9 mouse cellular contexts compared by ENCODE assay signal in the genomic region with DNA sequence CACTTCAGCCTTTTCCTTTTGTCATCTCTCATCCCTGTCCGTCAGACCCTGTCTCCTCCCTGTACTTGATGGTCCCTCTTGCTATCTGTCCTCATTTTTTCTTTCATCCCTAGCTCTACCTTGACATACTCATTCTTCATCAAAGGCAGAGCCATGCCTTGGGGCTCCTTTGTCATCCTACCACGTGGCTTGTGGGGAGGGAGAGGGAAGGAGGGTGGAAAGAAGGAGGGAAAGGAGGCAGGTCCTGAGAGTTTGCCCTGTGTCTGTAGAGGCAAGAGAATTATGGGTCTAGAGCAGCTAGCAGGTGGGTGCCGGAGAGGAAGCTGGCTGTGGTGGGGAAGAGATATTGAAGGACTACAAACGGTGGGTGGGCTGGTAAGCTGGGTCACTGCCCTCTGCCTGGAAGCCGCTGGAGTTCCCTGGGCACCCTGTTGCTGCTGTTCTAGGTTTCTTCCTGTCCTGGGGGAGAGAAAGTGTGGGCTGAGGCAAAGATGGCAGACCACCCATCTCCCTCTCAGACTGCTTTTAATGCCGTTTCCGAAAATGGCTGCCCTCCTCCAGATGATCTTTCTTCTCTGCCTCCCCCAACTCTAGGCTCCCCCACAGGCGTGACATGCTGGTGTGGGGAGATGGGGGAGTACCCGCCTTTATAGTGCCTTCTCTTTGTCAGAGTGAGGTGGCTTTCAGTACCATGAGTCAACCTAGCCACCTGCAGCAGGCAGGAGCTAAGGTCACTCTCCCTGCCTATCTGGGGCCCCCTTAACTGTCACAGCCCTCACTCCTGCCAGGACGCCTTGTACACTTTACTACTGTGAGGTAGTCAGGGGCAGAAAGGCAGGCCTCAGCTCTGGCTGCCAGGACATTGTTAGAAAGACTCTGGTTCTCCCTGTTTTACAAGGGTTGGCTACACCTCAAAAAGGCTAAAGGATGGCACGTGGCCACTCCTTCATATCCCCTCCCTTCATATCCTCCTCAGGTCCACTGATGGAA. TPM values are rescaled to one million over a fixed set of nuclear protein-coding genes. Genes with fewer than 3 reads are reported as not detected.
DNase-seq lines count a peak whose midpoint lies in the region; ATAC-seq lines count a peak whose summit lies in the region.
"Had no signal": no experiment of that assay in that cellular context is flagged by ENCODE, and none has a peak within 500 bp of the region (broad histone marks: within the 10 kb centered on the region; RNA-seq: fewer than 3 reads in every experiment).

No protein-coding gene starts in this region.

- peak overlapping the region; percentile 82 for H3K4me3 ChIP-seq in embryonic facial prominence, embryonic 10.5 days
- peak overlapping the region; percentile 81 for H3K4me3 ChIP-seq in hindbrain, embryonic 11.5 days (ENCODE audit: low read depth, low read length)
- H3K4me3 ChIP-seq in midbrain, embryonic 16.5 days (ENCODE audit: low read depth, low read length) = peak overlapping the region; percentile 79

- peak overlapping the region; percentile 32; the same call in 1 of the 2 replicates for H3K9ac ChIP-seq in hindbrain, embryonic 11.5 days (ENCODE audit: low read depth, low read length)
- peak overlapping the region; percentile 96 for H3K9ac ChIP-seq in midbrain, embryonic 16.5 days (ENCODE audit: low read depth, low read length)

- ATAC-seq in hindbrain, embryonic 11.5 days (ENCODE audit: low FRiP score) = no peak
- no peak for ATAC-seq in midbrain, embryonic 16.5 days

- H3K36me3 ChIP-seq in embryonic facial prominence, embryonic 10.5 days (replicated peaks) = peaks cover 22% of the 10 kb centered on the region
- H3K36me3 ChIP-seq in hindbrain, embryonic 11.5 days (ENCODE audit: control insufficient read depth, insufficient read depth, low read length) = no peaks in the 10 kb centered on the region
- no peaks in the 10 kb centered on the region for H3K36me3 ChIP-seq in midbrain, embryonic 16.5 days (ENCODE audit: control insufficient read depth, insufficient read depth, low read length)

- H3K27me3 ChIP-seq in embryonic facial prominence, embryonic 10.5 days (replicated peaks; ENCODE audit: low read depth, poor library complexity, severe bottlenecking) = peaks cover 31% of the 10 kb centered on the region
- H3K27me3 ChIP-seq in hindbrain, embryonic 11.5 days (ENCODE audit: control insufficient read depth, insufficient read depth, low read length) = no peaks in the 10 kb centered on the region
- no peaks in the 10 kb centered on the region for H3K27me3 ChIP-seq in midbrain, embryonic 16.5 days (ENCODE audit: control insufficient read depth, insufficient read depth, low read depth, low read length)

- H3K4me1 ChIP-seq in embryonic facial prominence, embryonic 10.5 days = peaks cover 66% of the 10 kb centered on the region
- H3K4me1 ChIP-seq in hindbrain, embryonic 11.5 days (replicated peaks; ENCODE audit: control insufficient read depth, insufficient read depth, low read length) = peaks cover 25% of the 10 kb centered on the region
- peaks cover 63% of the 10 kb centered on the region for H3K4me1 ChIP-seq in midbrain, embryonic 16.5 days (ENCODE audit: control insufficient read depth, insufficient read depth, low read length)

- H3K9me3 ChIP-seq in embryonic facial prominence, embryonic 10.5 days = no peaks in the 10 kb centered on the region
- H3K9me3 ChIP-seq in hindbrain, embryonic 11.5 days (ENCODE audit: control insufficient read depth, low read length) = no peaks in the 10 kb centered on the region
- no peaks in the 10 kb centered on the region for H3K9me3 ChIP-seq in midbrain, embryonic 16.5 days (replicated peaks; ENCODE audit: control insufficient read depth, low read length, poor library complexity, severe bottlenecking)

- intact Hi-C loops in heart, postnatal 25 days (cut with DNase I) = no loop called here

- no peak overlapping the region for H3K27ac ChIP-seq in embryonic facial prominence, embryonic 10.5 days (replicated peaks)
- no peak overlapping the region for H3K27ac ChIP-seq in hindbrain, embryonic 11.5 days (ENCODE audit: low read depth, low read length)
- peak overlapping the region; percentile 95 for H3K27ac ChIP-seq in midbrain, embryonic 16.5 days (ENCODE audit: low read length)

- peak overlapping the region; percentile 79 for H3K4me2 ChIP-seq in hindbrain, embryonic 11.5 days (replicated peaks; ENCODE audit: low read depth, low read length)
- peak overlapping the region; percentile 86 for H3K4me2 ChIP-seq in midbrain, embryonic 16.5 days (ENCODE audit: low read length)

- 65% methylated on average over 11 of the region's 11 CpGs for WGBS in embryonic facial prominence, embryonic 10.5 days
- WGBS in hindbrain, embryonic 11.5 days = 64% methylated on average over 11 of the region's 11 CpGs
- 41% methylated on average over 11 of the region's 11 CpGs for WGBS in midbrain, embryonic 16.5 days

- DNase-seq in heart, adult 11 months = peak; percentile 92
- no peak for DNase-seq in heart, postnatal 25 days (ENCODE audit: low spot score)
- DNase-seq in embryonic facial prominence, embryonic 10.5 days (ENCODE audit: low spot score) = no peak
- DNase-seq in hindbrain, embryonic 11.5 days (ENCODE audit: low spot score) = no peak
- no peak for DNase-seq in layer of hippocampus, postnatal 36 days
- DNase-seq in kidney, postnatal 4 days = no peak
- no peak for DNase-seq in MN1 (ENCODE audit: low spot score)
- DNase-seq: kidney, adult 2 months had no signal

RNA-seq across cellular contexts. Expression of a gene that starts 1.9 kb away (rescaled TPM):
- total RNA-seq in heart, postnatal 25 days (2021) = 10 to 100 TPM; 83.5 to 93.2 TPM
- 10.3 and 10.9 TPM in 2 replicates for polyA plus RNA-seq in embryonic facial prominence, embryonic 10.5 days (2016; fragmentation: Nextera tagmentation; extraction: Ambion mirVana)
- polyA plus RNA-seq in hindbrain, embryonic 11.5 days (2014; fragmentation: Nextera tagmentation; extraction: Ambion mirVana) = 23.6 and 24.4 TPM in 2 replicates
- 53.8 and 56.8 TPM in 2 replicates for polyA plus RNA-seq in midbrain, embryonic 16.5 days (2015; fragmentation: Nextera tagmentation; extraction: Ambion mirVana)
- total RNA-seq in layer of hippocampus, postnatal 36 days (2021) = 100 to 1,000 TPM; 203 to 221 TPM

RNA-seq across cellular contexts. Expression of a gene that starts 17.9 kb away (rescaled TPM):
- total RNA-seq in heart, postnatal 25 days (2021) = not detected
- polyA plus RNA-seq in embryonic facial prominence, embryonic 10.5 days (2016; fragmentation: Nextera tagmentation; extraction: Ambion mirVana) = 0.54 and 0.76 TPM in 2 replicates
- 0.27 and 0.40 TPM in 2 replicates for polyA plus RNA-seq in hindbrain, embryonic 11.5 days (2014; fragmentation: Nextera tagmentation; extraction: Ambion mirVana)
- 0.43 and 0.57 TPM in 2 replicates for polyA plus RNA-seq in midbrain, embryonic 16.5 days (2015; fragmentation: Nextera tagmentation; extraction: Ambion mirVana)
- not detected for total RNA-seq in layer of hippocampus, postnatal 36 days (2021)
- polyA plus RNA-seq: kidney, adult 2 months had no signal

RNA-seq across cellular contexts. Expression of a gene that starts 35.0 kb away (rescaled TPM):
- 1 to 10 TPM; 9.0 to 9.4 TPM for total RNA-seq in heart, postnatal 25 days (2021)
- polyA plus RNA-seq in embryonic facial prominence, embryonic 10.5 days (2016; fragmentation: Nextera tagmentation; extraction: Ambion mirVana) = 0.44 and 1.2 TPM in 2 replicates
- 3.0 and 4.4 TPM in 2 replicates for polyA plus RNA-seq in hindbrain, embryonic 11.5 days (2014; fragmentation: Nextera tagmentation; extraction: Ambion mirVana)
- polyA plus RNA-seq in midbrain, embryonic 16.5 days (2015; fragmentation: Nextera tagmentation; extraction: Ambion mirVana) = 44.1 and 45.8 TPM in 2 replicates
- 100 to 1,000 TPM; 148 to 149 TPM for total RNA-seq in layer of hippocampus, postnatal 36 days (2021)

RNA-seq across cellular contexts. Expression of a gene that starts 48.8 kb away (rescaled TPM):
- 100 to 1,000 TPM; 244 to 266 TPM for total RNA-seq in heart, postnatal 25 days (2021)
- polyA plus RNA-seq in embryonic facial prominence, embryonic 10.5 days (2016; fragmentation: Nextera tagmentation; extraction: Ambion mirVana) = 664 and 683 TPM in 2 replicates
- polyA plus RNA-seq in hindbrain, embryonic 11.5 days (2014; fragmentation: Nextera tagmentation; extraction: Ambion mirVana) = 613 and 675 TPM in 2 replicates
- polyA plus RNA-seq in midbrain, embryonic 16.5 days (2015; fragmentation: Nextera tagmentation; extraction: Ambion mirVana) = 498 and 509 TPM in 2 replicates
- 100 to 1,000 TPM; 188 to 194 TPM for total RNA-seq in layer of hippocampus, postnatal 36 days (2021)

RNA-seq across cellular contexts. Expression of a gene that starts 58.8 kb away (rescaled TPM):
- total RNA-seq in heart, postnatal 25 days (2021) = 1 to 10 TPM; 3.8 to 4.3 TPM
- 25.3 and 26.0 TPM in 2 replicates for polyA plus RNA-seq in embryonic facial prominence, embryonic 10.5 days (2016; fragmentation: Nextera tagmentation; extraction: Ambion mirVana)
- 14.9 and 22.0 TPM in 2 replicates for polyA plus RNA-seq in hindbrain, embryonic 11.5 days (2014; fragmentation: Nextera tagmentation; extraction: Ambion mirVana)
- 26.9 and 30.0 TPM in 2 replicates for polyA plus RNA-seq in midbrain, embryonic 16.5 days (2015; fragmentation: Nextera tagmentation; extraction: Ambion mirVana)
- total RNA-seq in layer of hippocampus, postnatal 36 days (2021) = 1 to 10 TPM; 8.3 to 8.9 TPM
